Mouse (Mus musculus) C2C12 (cell line): ENCODE results near the gene Tubg1.

Experiments
- CEBPB ChIP-seq: IDR thresholded peaks from one replicate; pipeline ENCODE4 v1.6.1; 2011; ENCODE audit warnings: low read depth, mild to moderate bottlenecking, control low read depth, moderate library complexity
- CTCF ChIP-seq: IDR thresholded peaks from one replicate; pipeline ENCODE4 v1.5.1; 2011; ENCODE audit not compliant: control insufficient read depth, insufficient read depth, insufficient read length
- FOSL1 ChIP-seq: IDR thresholded peaks from one replicate; pipeline ENCODE4 v1.8.0; 2011; ENCODE audit warnings: mild to moderate bottlenecking, low read length; ENCODE audit not compliant: poor library complexity, insufficient read depth, severe bottlenecking
- MAX ChIP-seq: IDR thresholded peaks from one replicate; pipeline ENCODE4 v1.6.1; 2011; ENCODE audit warnings: mild to moderate bottlenecking, control low read depth
- USF1 ChIP-seq: IDR thresholded peaks from one replicate; pipeline ENCODE4 v1.6.1; 2011; ENCODE audit warnings: low read depth, mild to moderate bottlenecking, control low read depth, moderate library complexity

DNA sequence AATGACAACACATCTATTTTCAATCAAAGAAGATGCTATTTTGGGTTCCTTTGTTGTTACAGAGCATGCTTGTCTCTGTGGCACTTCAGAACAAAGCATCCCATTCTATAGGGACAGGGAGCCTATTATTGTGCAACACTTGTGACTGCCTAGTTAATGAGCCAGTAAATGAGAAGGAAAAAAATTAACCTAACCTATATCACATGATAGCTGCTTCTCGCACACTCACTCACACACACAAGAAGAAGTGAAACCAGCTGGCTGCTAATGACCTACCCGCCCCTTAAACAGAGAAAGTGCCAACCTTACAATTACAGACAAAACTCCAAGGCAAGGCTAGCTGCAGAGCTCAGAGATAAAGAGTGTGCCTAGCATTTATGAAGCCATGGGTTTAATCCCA lies 4.2 kb upstream of the Tubg1 start:
- TF ChIP-seq CTCF (no peak), MAX (no peak), CEBPB (peak; percentile 51), USF1 (no peak), FOSL1 (no peak)
